Comparison of ENCODE assay signal across 8 mouse cellular contexts in genomic region chr17:22417510-22417909, GRCm38 (mm10). TPM values are rescaled to one million over a fixed set of nuclear protein-coding genes. Genes with fewer than 3 reads are reported as not detected.
DNase-seq lines count a peak whose midpoint lies in the region; ATAC-seq and TF ChIP-seq lines count a peak whose summit lies in the region.

No protein-coding gene starts in this region.

- no peaks in the 10 kb centered on the region for H3K4me1 ChIP-seq in embryonic facial prominence, embryonic 10.5 days
- H3K4me1 ChIP-seq in lung, postnatal 0 days (ENCODE audit: insufficient read depth, low read depth, low read length) = no peaks in the 10 kb centered on the region

- intact Hi-C loops in heart, postnatal 14 days (cut with DNase I) = loop anchor here (10.0 kb wide), 1 partner anchor 253 kb away; the partner anchor contains the start of gene Zfp947

- no peak for TF ChIP-seq EP300 in lung, postnatal 0 days (IDR thresholded peaks at IDR 0.05)

- H3K9ac ChIP-seq in lung, postnatal 0 days (replicated peaks; ENCODE audit: low read depth) = no peak overlapping the region

- no peaks in the 10 kb centered on the region for H3K36me3 ChIP-seq in embryonic facial prominence, embryonic 10.5 days (replicated peaks)
- H3K36me3 ChIP-seq in lung, postnatal 0 days (ENCODE audit: insufficient read depth, low read length) = no peaks in the 10 kb centered on the region

- no peak overlapping the region for H3K4me3 ChIP-seq in embryonic facial prominence, embryonic 10.5 days
- H3K4me3 ChIP-seq in lung, postnatal 0 days (ENCODE audit: low read depth, low read length) = no peak overlapping the region

- H3K27me3 ChIP-seq in embryonic facial prominence, embryonic 10.5 days (replicated peaks; ENCODE audit: low read depth, poor library complexity, severe bottlenecking) = no peaks in the 10 kb centered on the region
- no peaks in the 10 kb centered on the region for H3K27me3 ChIP-seq in lung, postnatal 0 days (replicated peaks; ENCODE audit: insufficient read depth, low read length)

- no peak overlapping the region for H3K4me2 ChIP-seq in lung, postnatal 0 days (replicated peaks; ENCODE audit: low read depth, low read length)

- H3K9me3 ChIP-seq in embryonic facial prominence, embryonic 10.5 days = no peaks in the 10 kb centered on the region
- H3K9me3 ChIP-seq in lung, postnatal 0 days (ENCODE audit: low read length) = no peaks in the 10 kb centered on the region

- 0 out of 2 replicates have a peak, but pooled peaks have one; percentile 35 for ATAC-seq in lung, postnatal 0 days

- TF ChIP-seq CTCF in lung, postnatal 0 days (IDR thresholded peaks at IDR 0.05) = peak; percentile 86

- peak; percentile 61 for DNase-seq in ES-CJ7 (ENCODE audit: low read depth, low spot score)
- DNase-seq in adrenal gland, adult 8-10 months = peak; percentile 11
- DNase-seq in embryonic facial prominence, embryonic 10.5 days (ENCODE audit: low spot score) = peak; percentile 70
- peak; percentile 65 to 76 for DNase-seq in heart, postnatal 14 days
- peak; percentile 69 to 87 for DNase-seq in kidney, postnatal 25 days
- peak; percentile 67 for DNase-seq in lung, postnatal 0 days (ENCODE audit: low spot score)
- peak; percentile 81 for DNase-seq in retina, embryonic 14.5 days (ENCODE audit: low spot score)
- DNase-seq in Muller cell, postnatal 12 days (ENCODE audit: inconsistent ontology term) = no peak

- under 1% methylated on average over 3 of the region's 3 CpGs for WGBS in embryonic facial prominence, embryonic 10.5 days
- WGBS in lung, postnatal 0 days = 2% methylated on average over 3 of the region's 3 CpGs

- no peak overlapping the region for H3K27ac ChIP-seq in embryonic facial prominence, embryonic 10.5 days (replicated peaks)
- no peak overlapping the region for H3K27ac ChIP-seq in lung, postnatal 0 days (ENCODE audit: low read length)

RNA-seq across cellular contexts. Expression of gene Zfp946, which starts 6.5 kb away (rescaled TPM):
- total RNA-seq in adrenal gland, adult 8-10 months (2022) = 10 to 100 TPM in 2 of 4 experiments, 1 to 10 TPM in 2; 6.4 to 11.2 (median 9.5) TPM
- polyA plus RNA-seq in embryonic facial prominence, embryonic 10.5 days (2016; fragmentation: Nextera tagmentation; extraction: Ambion mirVana) = 18.8 and 19.2 TPM in 2 replicates
- total RNA-seq in heart, postnatal 14 days (2021) = 1 to 10 TPM; 3.3 to 3.8 TPM
- polyA plus RNA-seq in lung, postnatal 0 days (2015; fragmentation: Nextera tagmentation; extraction: Ambion mirVana) = 5.7 and 5.9 TPM in 2 replicates

RNA-seq across cellular contexts. Expression of gene Zfp758, which starts 56.3 kb away (rescaled TPM):
- total RNA-seq in adrenal gland, adult 8-10 months (2022) = 10 to 100 TPM in 2 of 4 experiments, 1 to 10 TPM in 2; 9.2 to 10.8 (median 10.1) TPM
- 7.2 and 8.5 TPM in 2 replicates for polyA plus RNA-seq in embryonic facial prominence, embryonic 10.5 days (2016; fragmentation: Nextera tagmentation; extraction: Ambion mirVana)
- 1 to 10 TPM; 7.5 to 8.3 TPM for total RNA-seq in heart, postnatal 14 days (2021)
- 7.4 and 8.5 TPM in 2 replicates for polyA plus RNA-seq in lung, postnatal 0 days (2015; fragmentation: Nextera tagmentation; extraction: Ambion mirVana)

RNA-seq across cellular contexts. Expression of gene Zfp944, which starts 56.3 kb away (rescaled TPM):
- total RNA-seq in adrenal gland, adult 8-10 months (2022) = 10 to 100 TPM in 1 of 4 experiments, 1 to 10 TPM in 3; 6.4 to 10.1 (median 8.2) TPM
- 15.8 and 16.5 TPM in 2 replicates for polyA plus RNA-seq in embryonic facial prominence, embryonic 10.5 days (2016; fragmentation: Nextera tagmentation; extraction: Ambion mirVana)
- 1 to 10 TPM; 4.6 to 4.9 TPM for total RNA-seq in heart, postnatal 14 days (2021)
- polyA plus RNA-seq in lung, postnatal 0 days (2015; fragmentation: Nextera tagmentation; extraction: Ambion mirVana) = 8.5 and 9.1 TPM in 2 replicates
